Mouse (Mus musculus) cerebellum, postnatal 36 days (tissue): ENCODE data around the gene Zfp593.
A peak's percentile ranks its signal among the peaks of the same experiment; 100 is the strongest.

Source experiments
- DNase-seq, 2 experiments: peaks; one replicate each; pipeline ENCODE4 v3.0.0; 2021 to 2022; ENCODE audit warnings: mixed read lengths in 2 of 2

Gene Zfp593

DNA sequence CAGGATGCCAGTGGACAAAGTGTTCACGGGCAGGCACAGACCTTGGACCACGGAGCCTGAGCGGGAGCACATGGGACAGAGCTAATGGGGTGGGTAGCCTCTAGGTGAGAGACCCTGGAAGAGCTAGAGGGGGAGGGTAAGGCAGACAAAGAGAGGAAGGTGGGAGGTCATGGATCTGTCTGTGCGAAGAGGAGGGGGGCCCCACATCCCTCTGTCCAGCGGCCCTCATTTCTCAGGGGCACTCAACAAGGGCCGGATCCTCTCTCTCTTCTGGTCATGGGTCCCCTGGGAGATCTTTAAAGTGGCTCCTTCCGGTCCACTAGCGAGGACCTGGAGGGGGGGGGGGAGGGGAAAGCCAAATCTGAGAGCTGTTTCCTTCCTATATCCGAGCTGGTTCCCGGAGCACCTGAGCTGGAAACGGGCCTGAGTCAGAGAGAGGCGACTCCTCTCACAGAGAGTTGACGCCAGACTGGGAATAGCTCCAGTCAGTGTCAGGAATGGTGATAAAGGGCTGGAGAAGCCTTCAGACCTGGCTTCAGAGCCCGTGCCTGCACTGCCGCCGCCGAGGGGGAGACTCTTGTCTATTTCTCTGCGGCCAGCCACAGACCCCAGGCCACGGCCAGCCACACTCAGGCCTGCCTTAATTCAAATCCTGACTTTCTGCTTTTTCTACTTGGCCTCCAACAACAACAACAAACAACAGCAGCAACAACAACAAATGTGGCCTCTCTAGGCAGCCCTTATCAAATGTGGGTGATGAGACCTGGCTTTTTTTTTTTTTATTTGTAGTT is 11.2 kb upstream of the Zfp593 start:
- DNase-seq, result no peak

DNA sequence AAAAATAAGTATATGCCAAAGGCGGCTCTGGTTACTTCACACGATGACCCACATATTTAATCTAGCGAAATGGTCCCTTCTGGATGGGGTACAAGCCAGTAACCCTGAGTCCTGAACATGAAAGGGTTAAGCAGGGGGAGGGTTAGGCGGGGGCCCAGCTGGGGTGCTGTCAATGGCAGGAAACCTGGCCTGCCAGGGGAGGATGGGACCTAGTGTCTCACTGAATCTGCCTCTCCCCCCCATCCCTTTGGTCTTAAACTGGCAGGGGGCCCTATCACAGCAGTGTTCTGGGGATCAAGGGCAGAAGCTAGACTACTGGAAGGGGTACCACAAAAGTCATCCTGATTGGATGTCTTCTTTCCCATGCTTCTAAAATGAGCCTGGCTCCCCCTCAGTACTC is 10.5 kb upstream of the Zfp593 start:
- no peak for DNase-seq

- no peak for DNase-seq
Measured at GRCm38 (mm10) chr4:134254835-134255234, 9.4 kb upstream of the Zfp593 start.

DNA sequence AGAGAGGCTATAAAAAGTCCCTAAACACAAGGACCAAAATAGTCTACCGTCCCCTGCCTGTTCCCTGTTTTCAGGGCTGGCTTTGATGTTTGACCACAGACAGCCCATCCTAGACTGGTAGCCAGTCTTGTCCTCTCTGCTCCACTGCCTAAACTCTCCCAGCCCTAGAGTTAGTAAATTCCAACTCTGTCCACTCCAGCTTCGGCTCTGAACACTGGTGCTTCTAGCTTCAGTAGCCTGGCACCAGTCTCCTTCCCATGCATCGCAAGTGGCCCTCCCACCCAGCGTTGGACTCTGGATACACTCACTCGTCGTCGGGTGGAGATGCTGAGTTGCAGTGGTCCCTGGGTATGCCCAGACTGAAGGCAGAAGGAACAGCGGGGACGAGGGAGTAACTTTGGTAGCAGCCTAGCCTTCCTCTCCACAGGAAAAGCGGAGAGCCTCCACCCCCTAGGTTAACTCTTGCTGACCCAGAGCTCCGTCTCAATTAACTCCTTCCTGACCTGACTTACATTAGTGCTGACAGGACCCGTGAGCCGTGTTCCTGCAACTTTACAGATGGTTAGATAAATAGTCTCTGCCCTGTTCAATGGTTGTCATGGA is 8.4 kb upstream of the Zfp593 start, which contains the start of gene Grrp1:
TSS of gene Grrp1 (minus strand) at position 385 of the 603 bp plus-strand sequence.
- DNase-seq, result no peak

DNA sequence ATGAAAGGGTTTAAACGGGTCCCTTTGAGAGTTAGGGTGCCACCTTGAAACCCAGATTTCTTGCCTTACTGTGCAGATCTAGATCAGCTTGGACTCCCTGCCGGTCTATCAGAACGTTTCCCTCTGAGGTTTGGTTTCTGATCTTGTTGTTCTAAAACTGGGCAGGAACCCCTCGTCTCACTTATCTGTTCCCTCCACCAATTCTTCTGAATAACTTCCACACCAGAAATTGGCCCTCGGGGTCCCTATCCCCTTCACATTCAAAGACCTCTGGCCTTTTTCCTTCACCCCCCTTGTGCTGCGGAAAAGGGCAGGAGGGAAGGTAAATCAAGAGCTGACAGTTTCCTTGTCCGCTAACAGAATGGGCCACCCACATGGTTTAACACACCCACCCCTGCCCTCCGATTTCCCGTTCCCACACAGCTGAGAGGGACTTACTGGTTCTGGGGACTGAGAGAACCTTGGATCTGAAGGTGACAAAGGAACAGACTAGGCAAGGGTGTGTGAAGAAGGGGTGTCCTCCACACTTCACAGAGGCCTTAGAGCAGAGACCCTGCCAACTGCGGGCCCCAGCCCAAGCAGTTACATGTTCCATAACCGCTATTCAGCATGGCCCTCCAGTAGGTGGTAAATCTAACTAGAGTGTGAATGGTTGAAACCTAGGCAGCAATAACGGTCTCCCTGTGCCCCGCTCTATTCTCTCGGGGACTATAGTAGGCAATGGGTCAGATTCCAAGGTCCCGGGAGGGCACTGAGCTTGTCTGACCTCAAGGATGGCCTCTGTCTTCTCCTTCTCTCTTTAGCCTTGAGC is 7.7 kb upstream of the Zfp593 start:
- DNase-seq, result no peak

- no peak for DNase-seq
Measured at GRCm38 (mm10) chr4:134252131-134252910, 6.9 kb upstream of the Zfp593 start.

- peak in 1 of 2 experiments; percentile 22 for DNase-seq
Measured at GRCm38 (mm10) chr4:134251241-134252130, 6.1 kb upstream of the Zfp593 start.

GRCm38 (mm10) chr4:134250930-134251240 is 5.5 kb upstream of the Zfp593 start:
- DNase-seq, result no peak

GRCm38 (mm10) chr4:134250116-134250929 is 4.9 kb upstream of the Zfp593 start:
- no peak for DNase-seq

DNA sequence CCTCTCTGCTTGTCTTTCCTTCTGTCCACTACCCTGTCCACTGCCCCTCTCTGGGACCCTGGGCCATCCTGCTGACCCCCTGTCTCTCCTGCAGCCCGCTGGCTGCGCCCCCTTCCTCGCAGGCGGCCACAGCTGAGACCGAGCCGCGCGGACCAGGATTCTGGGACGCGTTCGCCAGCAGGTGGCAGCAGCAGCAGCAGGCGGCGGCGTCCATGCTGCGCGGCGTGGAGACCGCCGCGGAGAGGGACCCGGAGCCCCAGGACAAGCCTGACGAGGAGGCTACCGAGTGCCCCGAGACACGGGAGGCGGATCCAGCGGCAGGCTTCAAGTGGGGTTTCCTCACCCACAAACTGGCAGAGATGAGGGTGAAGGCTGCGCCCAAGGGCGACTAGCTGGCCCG is 4.3 kb upstream of the Zfp593 start:
- peak; percentile 59 to 69 for DNase-seq

GRCm38 (mm10) chr4:134246719-134247258 is 1.4 kb upstream of the Zfp593 start, which contains the start of gene Gm30191:
Gene Gm30191 (plus strand): TSS chr4:134246935.
- peak; percentile 19 to 28 for DNase-seq

GRCm38 (mm10) chr4:134246256-134246655 is 864 bp upstream of the Zfp593 start:
- no peak for DNase-seq

- DNase-seq, result no peak
Measured at GRCm38 (mm10) chr4:134243516-134244250, 1.7 kb downstream of the Zfp593 start, which contains the start of gene E130218I03Rik. Gene E130218I03Rik (plus strand): TSS chr4:134243662.

DNA sequence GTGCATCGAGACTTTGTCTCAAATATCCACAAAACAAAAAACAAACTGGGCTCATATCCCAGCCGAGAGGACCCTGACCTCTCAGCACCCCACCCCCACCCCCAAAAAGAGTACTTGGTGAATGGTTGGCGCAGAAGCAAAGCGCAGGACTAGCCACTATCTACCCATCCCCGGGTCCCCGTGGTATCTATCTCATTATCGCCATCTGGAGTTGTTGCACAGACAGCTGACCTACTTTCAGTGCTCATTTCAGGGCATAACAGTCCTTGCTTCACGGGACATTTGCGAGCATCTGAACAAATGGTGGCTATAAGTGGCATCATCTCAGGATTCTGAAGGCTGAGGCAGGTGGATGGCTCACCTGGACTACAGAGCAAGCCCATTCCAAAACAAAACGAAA is 6.7 kb downstream of the Zfp593 start:
- DNase-seq, result peak in 1 of 2 experiments; percentile 33

- peak; percentile 74 to 82 for DNase-seq
Measured at GRCm38 (mm10) chr4:134238279-134238651, 7.1 kb downstream of the Zfp593 start, which contains the start of gene Cnksr1. Gene Cnksr1 (minus strand): TSS chr4:134238399.

DNA sequence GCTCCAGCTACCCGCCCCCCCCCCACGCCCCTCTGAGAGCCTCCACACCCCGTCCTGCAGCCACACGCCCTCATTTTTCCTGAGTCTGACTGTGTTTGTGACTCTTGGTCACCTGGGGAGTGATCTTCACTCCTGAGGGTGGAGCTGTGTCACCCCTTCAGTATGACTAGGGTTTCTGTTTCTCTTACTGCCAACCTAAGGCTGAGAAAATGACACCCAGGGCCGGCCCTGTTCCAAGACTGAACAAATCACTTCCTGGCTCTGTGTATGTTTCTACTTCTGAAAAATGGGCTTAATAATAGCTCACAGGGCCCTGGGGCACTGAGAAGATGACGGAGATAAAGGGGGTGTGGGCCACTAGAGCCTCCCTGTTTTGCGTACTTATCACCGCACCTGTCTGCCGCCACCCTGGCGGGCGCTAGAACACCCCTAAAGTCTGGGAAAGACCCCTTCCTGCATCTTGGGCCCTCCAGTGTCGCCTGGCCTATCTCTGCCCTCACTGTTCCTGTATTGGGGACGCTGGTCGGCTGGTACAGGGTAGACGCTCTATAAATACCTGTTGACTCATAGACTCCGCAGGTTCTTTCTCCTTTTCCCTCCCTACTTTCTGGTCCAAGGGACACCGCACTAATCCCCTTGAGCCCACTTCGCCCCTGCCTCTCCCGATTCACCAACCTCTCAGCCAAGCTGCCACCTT is 7.7 kb downstream of the Zfp593 start:
- DNase-seq, result no peak

DNA sequence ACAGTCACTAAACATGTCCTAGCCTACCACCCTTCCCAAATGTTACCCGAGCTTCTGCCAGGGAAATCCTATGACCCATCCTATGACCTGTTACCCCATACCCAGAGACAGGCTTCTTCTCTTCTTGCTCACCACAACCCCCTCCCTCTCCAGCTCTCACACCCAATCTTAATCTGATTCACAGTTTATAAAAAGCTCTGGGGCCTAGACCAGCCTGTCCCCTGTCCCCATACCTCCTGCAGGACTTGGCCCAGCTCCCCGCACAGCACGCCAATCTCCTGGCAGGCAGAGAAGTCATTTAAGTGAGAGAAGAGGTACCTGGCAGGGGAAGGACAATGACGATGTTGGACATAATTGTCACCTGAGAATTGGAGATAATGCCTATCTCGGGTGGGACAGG is 10.5 kb downstream of the Zfp593 start:
- DNase-seq, result no peak

GRCm38 (mm10) chr4:134230431-134230830 is 15.0 kb downstream of the Zfp593 start:
- no peak for DNase-seq

DNA sequence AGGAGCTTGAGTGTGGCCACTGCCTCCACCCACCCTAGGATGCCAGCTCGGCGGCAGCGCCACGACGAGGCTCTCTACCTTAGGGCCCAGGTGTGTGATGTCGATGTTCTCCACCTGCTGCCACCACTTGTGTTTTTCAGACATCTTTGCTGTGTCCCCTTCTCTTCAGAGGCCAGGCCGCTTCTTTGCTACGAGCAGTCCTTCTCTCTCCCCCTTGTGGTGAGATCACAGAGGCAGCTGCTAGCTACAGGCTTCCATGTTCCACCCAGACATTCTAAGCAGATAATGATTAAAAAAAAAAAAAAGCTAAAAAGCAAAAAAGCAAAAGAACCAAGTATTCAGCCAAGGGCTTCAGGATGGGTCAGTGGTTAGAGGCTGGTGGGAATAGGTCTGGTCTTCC is 18.2 kb downstream of the Zfp593 start, which contains the start of gene Catsper4:
TSS of gene Catsper4 (minus strand) at position 190 of the 400 bp plus-strand sequence.
- DNase-seq, result no peak
